Mouse (Mus musculus) bone marrow, adult 2 months (tissue): ENCODE measurements around the gene 2610528A11Rik. TPM values are rescaled to one million over a fixed set of nuclear protein-coding genes. Genes with fewer than 3 reads are reported as not detected.

Source experiments
- H3K27ac ChIP-seq: fragments of 200-500 bp; 2 replicates; pipeline ENCODE4 v1.5.1; 2012; ENCODE audit warnings: low read depth, mild to moderate bottlenecking, control low read depth, inconsistent platforms, low read length; ENCODE audit not compliant: control insufficient read depth, poor library complexity, insufficient read depth
- H3K4me1 ChIP-seq: fragments of 200-500 bp; 2 replicates; pipeline ENCODE4 v1.6.1; 2011; ENCODE audit warnings: low read length; ENCODE audit not compliant: control insufficient read depth, insufficient read depth
- H3K4me3 ChIP-seq: fragments of 200-500 bp; replicated peaks from 2 replicates; pipeline ENCODE3; 2011; ENCODE audit warnings: mild to moderate bottlenecking, low read depth, low read length, control low read depth; ENCODE audit not compliant: control insufficient read depth
- CTCF ChIP-seq: fragments of 200-500 bp; IDR thresholded peaks from 2 replicates; pipeline ENCODE4 v1.5.1; 2011; ENCODE audit warnings: low read length, control low read depth; ENCODE audit not compliant: control insufficient read depth, insufficient read depth
- POLR2A ChIP-seq: fragments of 200-500 bp; IDR thresholded peaks from 2 replicates; pipeline ENCODE4 v1.6.1; 2011; ENCODE audit warnings: low read depth, mild to moderate bottlenecking, control low read depth, low read length, borderline replicate concordance; ENCODE audit not compliant: control insufficient read depth
- WGBS: fragments of 180-500 bp; shearing (Covaris S2); methylation state at CpG from one replicate; pipeline ENCODE4 v1.1.7; 2018; 5-methylcytosine and 5-hydroxymethylcytosine counted together
- polyA plus RNA-seq: library from polyadenylated mRNA; stranded (reverse); fragments of >200 nt; gene quantifications from 2 replicates; pipeline ENCODE4 v1.2.4, GENCODE M21; 2011; ENCODE audit warnings: low replicate concordance; ENCODE audit not compliant: missing spikeins, insufficient read depth, insufficient read length

The 2610528A11Rik gene
- polyA plus RNA-seq, 1 experiment: not detected

GRCm38 (mm10) chr14:37134304-37135126 is 20.7 kb upstream of the 2610528A11Rik start:
- peak overlapping the region; percentile 84 for H3K27ac ChIP-seq
- peak overlapping the region; percentile 94 for H3K4me3 ChIP-seq
- TF ChIP-seq POLR2A (no peak), CTCF (no peak)
- H3K4me1 ChIP-seq: no peaks in the 10 kb centered on the region; the same call in 1 of the 2 replicates
- 1% methylated on average over 40 of the region's 40 CpGs for WGBS

DNA sequence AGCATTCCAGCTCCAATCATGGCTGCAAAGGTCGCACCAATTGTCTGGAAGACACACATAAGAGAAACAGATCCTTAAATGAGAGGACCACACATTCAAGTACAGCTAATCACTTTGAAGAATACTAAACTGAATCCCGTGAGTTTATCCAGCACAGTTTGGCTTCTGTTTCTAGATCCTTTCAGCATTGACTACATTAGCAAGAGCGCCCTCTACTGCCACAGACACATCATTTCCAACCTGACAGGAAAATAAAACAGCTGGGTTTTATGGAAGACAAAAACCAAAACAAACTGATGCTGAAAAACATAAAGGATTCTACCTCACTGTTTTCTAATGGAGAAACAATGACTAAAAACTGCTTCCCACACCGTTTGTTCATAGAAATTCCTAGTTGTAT is 13.8 kb upstream of the 2610528A11Rik start:
- Histone ChIP-seq H3K27ac (no peak overlapping the region), H3K4me1 (no peaks in the 10 kb centered on the region), H3K4me3 (no peak overlapping the region)
- no peak; the same call in 1 of the 2 replicates for TF ChIP-seq CTCF
- WGBS: 56% methylated on average over 4 of the region's 4 CpGs

- Histone ChIP-seq H3K27ac (no peak overlapping the region), H3K4me3 (no peak overlapping the region), H3K4me1 (no peaks in the 10 kb centered on the region)
- TF ChIP-seq POLR2A (no peak), CTCF (no peak)
- WGBS: 88% methylated on average over 4 of the region's 4 CpGs
These were observed 5.4 kb upstream of the 2610528A11Rik start for GRCm38 (mm10) chr14:37119233-37119632.

DNA sequence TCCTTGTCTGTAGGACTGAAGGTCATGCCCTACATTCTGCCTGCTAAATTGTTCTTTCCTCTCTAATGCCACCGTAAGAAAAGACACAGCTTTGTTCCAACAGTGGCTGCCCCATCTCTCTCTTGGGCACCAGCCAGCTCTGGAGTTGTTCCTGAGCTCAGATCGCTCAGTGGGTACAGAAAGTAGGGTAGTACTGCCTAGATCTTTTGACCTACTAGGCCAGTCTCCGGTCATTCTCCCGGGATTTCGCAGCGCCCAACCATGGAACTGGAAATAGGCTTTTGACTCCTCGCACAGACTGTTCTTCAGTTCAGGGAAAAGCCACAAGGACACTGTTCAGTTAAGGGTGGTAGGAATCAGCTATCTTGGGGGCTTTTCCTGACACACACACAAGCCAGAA is 891 bp downstream of the 2610528A11Rik start:
- no peak overlapping the region for H3K27ac ChIP-seq
- TF ChIP-seq CTCF: no peak
- TF ChIP-seq POLR2A: no peak
- H3K4me3 ChIP-seq: no peak overlapping the region
- 79% methylated on average over 7 of the region's 7 CpGs for WGBS
- no peaks in the 10 kb centered on the region for H3K4me1 ChIP-seq

GRCm38 (mm10) chr14:37111371-37111770 is 2.5 kb downstream of the 2610528A11Rik start:
- H3K4me3 ChIP-seq: no peak overlapping the region
- TF ChIP-seq POLR2A (no peak), CTCF (no peak)
- no peaks in the 10 kb centered on the region for H3K4me1 ChIP-seq
- H3K27ac ChIP-seq: no peak overlapping the region

- WGBS: 86% methylated on average over 2 of the region's 2 CpGs
- no peak overlapping the region for H3K4me3 ChIP-seq
- H3K4me1 ChIP-seq: no peaks in the 10 kb centered on the region
- no peak overlapping the region for H3K27ac ChIP-seq
- TF ChIP-seq CTCF (no peak), POLR2A (no peak)
These were observed 3.4 kb downstream of the 2610528A11Rik start for GRCm38 (mm10) chr14:37110456-37110855.

GRCm38 (mm10) chr14:37109975-37110374 is 3.8 kb downstream of the 2610528A11Rik start:
- no peak for TF ChIP-seq CTCF
- no peak for TF ChIP-seq POLR2A
- WGBS: 31% methylated on average over 9 of the region's 9 CpGs
- Histone ChIP-seq H3K4me3 (no peak overlapping the region), H3K27ac (no peak overlapping the region), H3K4me1 (no peaks in the 10 kb centered on the region)

DNA sequence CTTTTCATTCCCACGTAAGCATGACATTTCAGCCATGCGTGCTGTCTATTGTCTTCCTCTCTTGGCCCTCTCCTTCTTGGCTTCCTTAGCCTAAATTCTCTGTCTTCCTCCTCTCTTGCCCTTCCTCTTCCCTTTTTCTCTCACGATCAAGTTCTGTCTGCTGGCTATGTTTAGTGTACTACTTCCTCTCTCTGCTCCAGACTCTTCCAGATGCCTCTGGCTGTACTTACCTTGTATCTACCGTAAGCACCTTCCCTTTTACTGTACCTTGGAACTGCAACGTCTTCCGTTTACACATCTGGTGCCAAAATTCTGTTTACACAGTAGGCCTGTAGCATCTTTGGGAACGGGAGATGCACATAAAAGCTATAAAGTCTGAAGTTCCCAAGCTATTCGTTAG is 4.4 kb downstream of the 2610528A11Rik start:
- 26% methylated on average over 8 of the region's 8 CpGs for WGBS
- no peaks in the 10 kb centered on the region for H3K4me1 ChIP-seq
- TF ChIP-seq POLR2A (no peak), CTCF (no peak)
- H3K4me3 ChIP-seq: no peak overlapping the region
- H3K27ac ChIP-seq: no peak overlapping the region
